In the genomic region with DNA sequence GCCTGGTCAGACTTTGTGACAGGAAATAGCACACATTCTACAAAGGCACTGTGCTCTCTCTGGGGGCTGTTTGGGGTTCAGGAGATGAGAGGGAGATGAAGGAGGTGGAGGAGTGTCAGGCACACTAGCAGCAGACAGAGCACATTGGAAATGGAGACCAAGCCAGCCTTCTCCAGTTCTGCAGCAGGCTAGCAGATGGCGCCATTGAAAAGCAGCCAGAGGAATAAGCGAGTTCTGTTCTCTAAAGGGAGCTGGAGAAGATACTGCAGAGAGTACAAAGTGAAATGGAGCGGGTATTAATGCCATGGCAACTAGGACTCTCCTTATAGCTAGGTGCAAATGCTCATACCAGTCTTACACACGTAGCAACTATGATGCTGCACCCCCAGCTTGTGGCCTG, we compare ENCODE assay signal across 9 mouse cellular contexts.
A peak's percentile ranks its signal among the peaks of the same experiment; 100 is the strongest.
DNase-seq lines count a peak whose midpoint lies in the region; ATAC-seq lines count a peak whose summit lies in the region.
"Had no signal": no experiment of that assay in that cellular context is flagged by ENCODE, and none has a peak within 500 bp of the region (broad histone marks: within the 10 kb centered on the region; RNA-seq: fewer than 3 reads in every experiment).

No protein-coding gene starts in this region.

- no peaks in the 10 kb centered on the region for H3K4me1 ChIP-seq in intestine, embryonic 16.5 days (ENCODE audit: control insufficient read depth, insufficient read depth, low read length)
- H3K4me1 ChIP-seq: limb, embryonic 15.5 days had no signal

- no peak overlapping the region for H3K27ac ChIP-seq in intestine, embryonic 16.5 days (ENCODE audit: low read length)
- H3K27ac ChIP-seq: limb, embryonic 15.5 days had no signal

- H3K9me3 ChIP-seq in intestine, embryonic 16.5 days (ENCODE audit: control insufficient read depth, low read length) = no peaks in the 10 kb centered on the region
- H3K9me3 ChIP-seq: limb, embryonic 15.5 days had no signal

- no peak overlapping the region for H3K4me2 ChIP-seq in intestine, embryonic 16.5 days (ENCODE audit: low read depth, low read length)
- H3K4me2 ChIP-seq: limb, embryonic 15.5 days had no signal

- no peaks in the 10 kb centered on the region for H3K27me3 ChIP-seq in intestine, embryonic 16.5 days (replicated peaks; ENCODE audit: control insufficient read depth, insufficient read depth, low read length)
- H3K27me3 ChIP-seq: limb, embryonic 15.5 days had no signal

- H3K4me3 ChIP-seq in intestine, embryonic 16.5 days (ENCODE audit: low read length) = no peak overlapping the region
- H3K4me3 ChIP-seq: limb, embryonic 15.5 days had no signal

- H3K9ac ChIP-seq in intestine, embryonic 16.5 days (ENCODE audit: low read depth, low read length) = no peak overlapping the region
- H3K9ac ChIP-seq: limb, embryonic 15.5 days had no signal

- no peaks in the 10 kb centered on the region for H3K36me3 ChIP-seq in intestine, embryonic 16.5 days (ENCODE audit: control insufficient read depth, insufficient read depth, low read length)
- H3K36me3 ChIP-seq: limb, embryonic 15.5 days had no signal

- peak; percentile 22 for DNase-seq in kidney, postnatal 4 days
- no peak for DNase-seq in kidney, adult 9 months
- peak; percentile 91 to 92 for DNase-seq in cerebellum, postnatal 10 days
- DNase-seq in layer of hippocampus, adult 11-12 months (ENCODE audit: low spot score) = peak; percentile 90
- peak; percentile 87 to 92 for DNase-seq in right cerebral cortex, postnatal 10 days (ENCODE audit: low spot score in 2 of 2)
- no peak for DNase-seq in embryo, embryonic 9.5 days (ENCODE audit: extremely low spot score)

- 76% methylated on average over 4 of the region's 4 CpGs for WGBS in intestine, embryonic 16.5 days

- ATAC-seq in intestine, embryonic 16.5 days = no peak
- ATAC-seq: Patski had no signal

Comparison
In these comparisons a context has a peak if more than half of its experiments do, and no peak if none do; other contexts are left out.
1. DNase-seq: peak in kidney, postnatal 4 days (2 of 2), cerebellum, postnatal 10 days (2 of 2), layer of hippocampus, adult 11-12 months (single experiment) and right cerebral cortex, postnatal 10 days (2 of 2); none in kidney, adult 9 months (single experiment) and embryo, embryonic 9.5 days (single experiment).